Mouse (Mus musculus): ENCODE results near the gene Rev1. TPM values are rescaled to one million over a fixed set of nuclear protein-coding genes. Genes with fewer than 3 reads are reported as not detected.

Gene Rev1
- total RNA-seq, 2 experiments from 2014 or later, result 16.6 to 17.2 TPM

Other genes starting within 250 kb of the Rev1 start
- gene Mitd1, start 239.4 kb downstream of the Rev1 start, total RNA-seq (2021), result 1 to 10 TPM; 2.2 to 2.5 TPM
- gene Mrpl30, start 239.3 kb downstream of the Rev1 start, total RNA-seq (2021), result 100 to 1,000 TPM; 229 to 257 TPM
- gene Lyg2, start 213.3 kb downstream of the Rev1 start, total RNA-seq (2021), result not detected
- gene Lyg1, start 172.0 kb downstream of the Rev1 start, total RNA-seq (2021), result not detected
- 10 to 100 TPM; 36.4 to 39.5 TPM for gene Txndc9, start 131.9 kb downstream of the Rev1 start, total RNA-seq (2021)
- gene Eif5b, start 131.8 kb downstream of the Rev1 start, total RNA-seq (2021), result 10 to 100 TPM; 40.3 to 40.9 TPM

Data from gastrocnemius, postnatal 14 days (tissue).